Comparison of ENCODE assay signal across 10 mouse cellular contexts in genomic region chr3:88625531-88625930, GRCm38 (mm10). TPM values are rescaled to one million over a fixed set of nuclear protein-coding genes. Genes with fewer than 3 reads are reported as not detected.
DNase-seq lines count a peak whose midpoint lies in the region; ATAC-seq and TF ChIP-seq lines count a peak whose summit lies in the region.
"Had no signal": no experiment of that assay in that cellular context is flagged by ENCODE, and none has a peak within 500 bp of the region (broad histone marks: within the 10 kb centered on the region; RNA-seq: fewer than 3 reads in every experiment).

No protein-coding gene starts in this region.

- H3K36me3 ChIP-seq in liver, embryonic 13.5 days = peaks cover 13% of the 10 kb centered on the region
- peaks cover 25% of the 10 kb centered on the region for H3K36me3 ChIP-seq in liver, postnatal 0 days (replicated peaks; ENCODE audit: insufficient read depth, low read length)
- H3K36me3 ChIP-seq in hindbrain, embryonic 15.5 days = peaks cover 9% of the 10 kb centered on the region

- TF ChIP-seq CTCF in liver, postnatal 0 days (IDR thresholded peaks at IDR 0.05; ENCODE audit: low read depth) = no peak
- TF ChIP-seq CTCF in olfactory bulb, adult 2 months (IDR thresholded peaks at IDR 0.05; ENCODE audit: insufficient read depth, low read depth, low read length) = no peak

- no peak overlapping the region for H3K9ac ChIP-seq in liver, embryonic 13.5 days
- H3K9ac ChIP-seq in liver, postnatal 0 days (replicated peaks) = no peak overlapping the region
- no peak overlapping the region for H3K9ac ChIP-seq in hindbrain, embryonic 15.5 days

- no peak for TF ChIP-seq POLR2A in olfactory bulb, adult 2 months (IDR thresholded peaks at IDR 0.05; ENCODE audit: insufficient read depth, low read depth, low read length)

- H3K4me1 ChIP-seq in liver, embryonic 13.5 days (replicated peaks) = peaks cover 98% of the 10 kb centered on the region
- peaks cover 73% of the 10 kb centered on the region for H3K4me1 ChIP-seq in liver, postnatal 0 days (ENCODE audit: insufficient read depth)
- peaks cover 66% of the 10 kb centered on the region for H3K4me1 ChIP-seq in hindbrain, embryonic 15.5 days (replicated peaks)
- peaks cover 55% of the 10 kb centered on the region for H3K4me1 ChIP-seq in olfactory bulb, adult 2 months (ENCODE audit: control insufficient read depth, insufficient read depth, low read length)

- peak; percentile 91 for DNase-seq in heart, adult 11 months
- DNase-seq in heart, postnatal 14 days = no peak
- DNase-seq in liver, embryonic 13.5 days = no peak
- no peak for DNase-seq in liver, postnatal 0 days
- DNase-seq in layer of hippocampus, postnatal 10 days (ENCODE audit: low spot score in 2 of 2) = no peak
- no peak for DNase-seq in left cerebral cortex, adult 9 months (ENCODE audit: low spot score in 2 of 2)

- no peak overlapping the region for H3K4me2 ChIP-seq in liver, embryonic 13.5 days
- no peak overlapping the region for H3K4me2 ChIP-seq in liver, postnatal 0 days (ENCODE audit: low read depth, low read length)
- peak overlapping the region; percentile 96 for H3K4me2 ChIP-seq in hindbrain, embryonic 15.5 days

- no peak for TF ChIP-seq EP300 in liver, postnatal 0 days (IDR thresholded peaks at IDR 0.05; ENCODE audit: low read depth)

- H3K4me3 ChIP-seq in liver, embryonic 13.5 days (replicated peaks) = no peak overlapping the region
- H3K4me3 ChIP-seq in liver, postnatal 0 days (ENCODE audit: low read depth, low read length) = no peak overlapping the region
- no peak overlapping the region for H3K4me3 ChIP-seq in hindbrain, embryonic 15.5 days
- H3K4me3 ChIP-seq in olfactory bulb, adult 2 months (ENCODE audit: insufficient read depth, low read depth, low read length) = no peak overlapping the region
- H3K4me3 ChIP-seq: erythroblast, embryonic 14.5 days had no signal

- WGBS in liver, embryonic 13.5 days (ENCODE audit: insufficient replicate concordance) = 75% methylated on average over 7 of the region's 7 CpGs
- WGBS in liver, postnatal 0 days (ENCODE audit: insufficient replicate concordance) = 83% methylated on average over 7 of the region's 7 CpGs
- WGBS in hindbrain, embryonic 15.5 days = 88% methylated on average over 7 of the region's 7 CpGs
- 82% methylated on average over 7 of the region's 7 CpGs for WGBS in olfactory bulb, adult 2 months

- H3K27ac ChIP-seq in liver, embryonic 13.5 days = peak overlapping the region; percentile 47; the same call in 1 of the 2 replicates
- H3K27ac ChIP-seq in liver, postnatal 0 days (ENCODE audit: low read depth) = no peak overlapping the region
- H3K27ac ChIP-seq in hindbrain, embryonic 15.5 days (replicated peaks) = peak overlapping the region; percentile 96; the same call in 1 of the 2 replicates
- H3K27ac ChIP-seq in olfactory bulb, adult 2 months (ENCODE audit: insufficient read depth, low read depth, low read length) = peak overlapping the region; percentile 97

- H3K27me3 ChIP-seq in liver, embryonic 13.5 days = 0 out of 2 replicates have a peak, but pooled peaks cover 1% of the 10 kb centered on the region
- no peaks in the 10 kb centered on the region for H3K27me3 ChIP-seq in liver, postnatal 0 days (ENCODE audit: insufficient read depth, low read length)
- no peaks in the 10 kb centered on the region for H3K27me3 ChIP-seq in hindbrain, embryonic 15.5 days

- intact Hi-C loops in heart, postnatal 14 days (cut with DNase I) = no loop called here

- ATAC-seq in liver, embryonic 13.5 days (ENCODE audit: low read depth) = no peak
- ATAC-seq in liver, postnatal 0 days = no peak
- ATAC-seq in hindbrain, embryonic 15.5 days (ENCODE audit: low FRiP score, low read depth) = no peak

- no peaks in the 10 kb centered on the region for H3K9me3 ChIP-seq in liver, embryonic 13.5 days (replicated peaks)
- H3K9me3 ChIP-seq in liver, postnatal 0 days (ENCODE audit: low read length) = no peaks in the 10 kb centered on the region
- no peaks in the 10 kb centered on the region for H3K9me3 ChIP-seq in hindbrain, embryonic 15.5 days

RNA-seq across cellular contexts. Expression of gene Arhgef2, which starts 19.8 kb away (rescaled TPM):
- 10 to 100 TPM; 71.1 to 71.5 TPM for total RNA-seq in heart, postnatal 14 days (2021)
- polyA plus RNA-seq in liver, embryonic 13.5 days (2015; fragmentation: Nextera tagmentation; extraction: Ambion mirVana) = 16.4 and 17.9 TPM in 2 replicates
- polyA plus RNA-seq in liver, postnatal 0 days (2015; fragmentation: Nextera tagmentation; extraction: Ambion mirVana) = 13.7 and 13.8 TPM in 2 replicates
- polyA plus RNA-seq in hindbrain, embryonic 15.5 days (2015; fragmentation: Nextera tagmentation; extraction: Ambion mirVana) = 121 and 129 TPM in 2 replicates
- not detected in 2 replicates for polyA plus RNA-seq in olfactory bulb, adult 2 months (2012; ENCODE audit: insufficient read depth, insufficient read length, low replicate concordance, missing spikeins)
- 100 to 1,000 TPM; 212 to 255 TPM for total RNA-seq in layer of hippocampus, postnatal 10 days (2021)

RNA-seq across cellular contexts. Expression of gene Rxfp4, which starts 27.4 kb away (rescaled TPM):
- not detected for total RNA-seq in heart, postnatal 14 days (2021)
- polyA plus RNA-seq in liver, embryonic 13.5 days (2015; fragmentation: Nextera tagmentation; extraction: Ambion mirVana) = not detected in 2 replicates
- polyA plus RNA-seq in liver, postnatal 0 days (2015; fragmentation: Nextera tagmentation; extraction: Ambion mirVana) = not detected in 2 replicates
- not detected in 2 replicates for polyA plus RNA-seq in hindbrain, embryonic 15.5 days (2015; fragmentation: Nextera tagmentation; extraction: Ambion mirVana)
- polyA plus RNA-seq in olfactory bulb, adult 2 months (2012; ENCODE audit: insufficient read depth, insufficient read length, low replicate concordance, missing spikeins) = not detected in 2 replicates
- not detected for total RNA-seq in layer of hippocampus, postnatal 10 days (2021)
- polyA plus RNA-seq: erythroblast, embryonic 14.5 days; intestine, embryonic 14.5 days had no signal

RNA-seq across cellular contexts. Expression of gene Ssr2, which starts 49.9 kb away (rescaled TPM):
- total RNA-seq in heart, postnatal 14 days (2021) = 100 to 1,000 TPM in 1 of 2 experiments, 10 to 100 TPM in 1; 95.9 to 108 TPM
- 187 and 206 TPM in 2 replicates for polyA plus RNA-seq in liver, embryonic 13.5 days (2015; fragmentation: Nextera tagmentation; extraction: Ambion mirVana)
- 141 and 155 TPM in 2 replicates for polyA plus RNA-seq in liver, postnatal 0 days (2015; fragmentation: Nextera tagmentation; extraction: Ambion mirVana)
- 146 and 149 TPM in 2 replicates for polyA plus RNA-seq in hindbrain, embryonic 15.5 days (2015; fragmentation: Nextera tagmentation; extraction: Ambion mirVana)
- polyA plus RNA-seq in olfactory bulb, adult 2 months (2012; ENCODE audit: insufficient read depth, insufficient read length, low replicate concordance, missing spikeins) = not detected in 2 replicates
- total RNA-seq in layer of hippocampus, postnatal 10 days (2021) = 100 to 1,000 TPM; 123 to 129 TPM
